Mouse (Mus musculus) lung, embryonic 15.5 days (tissue): ENCODE measurements around the gene Klc1. TPM values are rescaled to one million over a fixed set of nuclear protein-coding genes. Genes with fewer than 3 reads are reported as not detected.
"Not testable (repeated sequence)": the region's sequence is repeated elsewhere in the genome, so short reads cannot be mapped to it uniquely, and the experiment has no call there.

Experiments
- ATAC-seq: fragments of 200-750 bp; cut with Nextera tagmentation; 2 replicates; pipeline ENCODE4 v1.8.0; 2017; ENCODE audit warnings: moderate number of reproducible peaks, borderline replicate concordance; ENCODE audit not compliant: low FRiP score, low TSS enrichment; ENCODE audit errors: extremely low read depth
- H3K27ac ChIP-seq: fragments of 300-500 bp; sonication (generic); 2 replicates; pipeline ENCODE4 v1.5.1; 2015; ENCODE audit warnings: moderate library complexity, mild to moderate bottlenecking, inconsistent platforms
- H3K27me3 ChIP-seq: fragments of 300-500 bp; sonication (generic); 2 replicates; pipeline ENCODE4 v1.6.1; 2015; ENCODE audit warnings: inconsistent platforms
- H3K36me3 ChIP-seq: fragments of 300-500 bp; sonication (generic); 2 replicates; pipeline ENCODE4 v1.6.1; 2015; ENCODE audit warnings: inconsistent platforms
- H3K4me1 ChIP-seq: fragments of 300-500 bp; sonication (generic); 2 replicates; pipeline ENCODE4 v1.6.1; 2015; ENCODE audit warnings: inconsistent platforms
- H3K4me2 ChIP-seq: fragments of 300-500 bp; sonication (generic); 2 replicates; pipeline ENCODE4 v1.6.1; 2015; ENCODE audit warnings: inconsistent platforms, mild to moderate bottlenecking, moderate library complexity
- H3K4me3 ChIP-seq: fragments of 300-500 bp; sonication (generic); 2 replicates; pipeline ENCODE4 v1.5.1; 2015; ENCODE audit warnings: mild to moderate bottlenecking, inconsistent platforms
- H3K9ac ChIP-seq: fragments of 300-500 bp; sonication (generic); 2 replicates; pipeline ENCODE4 v1.6.1; 2015; ENCODE audit warnings: inconsistent platforms
- H3K9me3 ChIP-seq: fragments of 300-500 bp; sonication (generic); 2 replicates; pipeline ENCODE4 v1.6.1; 2016; ENCODE audit warnings: inconsistent platforms
- WGBS: fragments of 180-500 bp; shearing (Covaris S2); methylation state at CpG from one replicate; pipeline ENCODE4 v1.1.7; 2015; 5-methylcytosine and 5-hydroxymethylcytosine counted together
- polyA plus RNA-seq: library from polyadenylated mRNA; unstranded; fragments of >200 nt; fragmentation: Nextera tagmentation; extraction: Ambion mirVana; gene quantifications from 2 replicates; pipeline ENCODE4 v1.2.1, GENCODE M21; 2015

Klc1 gene
- polyA plus RNA-seq, 1 experiment from 2014 or later, result 95.9 TPM

DNA sequence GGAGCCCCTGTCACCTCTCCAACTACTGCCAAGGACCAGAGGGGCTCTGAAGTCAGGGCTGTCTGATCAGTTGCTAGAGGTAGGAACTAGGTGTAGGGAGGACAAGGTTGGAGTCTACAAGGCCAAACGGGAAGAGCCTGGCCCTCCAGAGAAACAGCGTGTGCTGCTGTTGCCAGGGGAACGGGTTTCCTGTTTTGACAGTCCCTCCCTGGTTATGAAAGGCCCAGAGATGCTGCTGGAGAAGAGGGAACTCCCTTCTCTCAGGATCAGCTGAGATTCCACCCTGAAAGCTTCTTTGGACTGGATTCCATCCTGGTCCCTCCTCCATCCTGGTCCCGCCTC, 32.6 kb upstream of the Klc1 start:
- Histone ChIP-seq H3K27ac (no peak overlapping the region), H3K4me3 (no peak overlapping the region)
- 51% methylated on average over 4 of the region's 4 CpGs for WGBS

DNA sequence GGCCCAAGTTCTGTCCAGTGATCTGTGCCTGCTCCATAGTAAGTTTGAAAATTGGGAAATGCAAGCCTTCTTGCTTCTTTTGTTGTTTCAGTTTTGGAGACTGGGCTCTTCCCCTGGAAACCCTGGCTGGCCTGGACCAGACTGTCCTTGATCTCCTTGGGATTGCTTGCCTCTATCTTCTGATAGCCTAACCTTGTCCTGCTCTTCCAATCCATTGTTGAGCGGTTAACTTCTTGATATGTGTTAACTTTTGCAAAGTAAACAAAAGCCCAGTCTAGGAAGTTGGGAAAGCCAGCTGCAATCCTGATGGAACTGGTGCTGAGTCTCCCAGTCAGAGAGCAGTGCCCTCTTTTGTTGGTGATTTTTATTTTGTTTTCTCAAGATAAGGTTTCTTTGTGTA, 30.7 kb upstream of the Klc1 start:
- Histone ChIP-seq H3K4me2 (no peak overlapping the region), H3K36me3 (peaks cover 27% of the 10 kb centered on the region), H3K4me3 (no peak overlapping the region), H3K27me3 (no peaks in the 10 kb centered on the region), H3K27ac (no peak overlapping the region), H3K4me1 (no peaks in the 10 kb centered on the region), H3K9ac (no peak overlapping the region), H3K9me3 (no peaks in the 10 kb centered on the region)
- ATAC-seq, result no peak
- WGBS, result 58% methylated on average over 1 of the region's 1 CpGs

More for the DNA sequence above, 32.6 kb upstream of the Klc1 start:
- H3K4me1 ChIP-seq, result no peaks in the 10 kb centered on the region
- no peaks in the 10 kb centered on the region for H3K9me3 ChIP-seq
- ATAC-seq, result no peak
- H3K4me2 ChIP-seq, result no peak overlapping the region
- peaks cover 20% of the 10 kb centered on the region; the same call in 1 of the 2 replicates for H3K36me3 ChIP-seq
- no peaks in the 10 kb centered on the region for H3K27me3 ChIP-seq
- H3K9ac ChIP-seq, result no peak overlapping the region

GRCm38 (mm10) chr12:111731822-111732807, 26.5 kb upstream of the Klc1 start:
- Histone ChIP-seq H3K9me3 (no peaks in the 10 kb centered on the region), H3K9ac (no peak overlapping the region), H3K4me1 (no peaks in the 10 kb centered on the region), H3K4me3 (no peak overlapping the region), H3K27ac (no peak overlapping the region), H3K36me3 (peaks cover 15% of the 10 kb centered on the region; the same call in 1 of the 2 replicates), H3K27me3 (no peaks in the 10 kb centered on the region), H3K4me2 (peak overlapping the region; percentile 25)
- ATAC-seq, result peak; percentile 87
- 28% methylated on average over 30 of the region's 30 CpGs for WGBS

DNA sequence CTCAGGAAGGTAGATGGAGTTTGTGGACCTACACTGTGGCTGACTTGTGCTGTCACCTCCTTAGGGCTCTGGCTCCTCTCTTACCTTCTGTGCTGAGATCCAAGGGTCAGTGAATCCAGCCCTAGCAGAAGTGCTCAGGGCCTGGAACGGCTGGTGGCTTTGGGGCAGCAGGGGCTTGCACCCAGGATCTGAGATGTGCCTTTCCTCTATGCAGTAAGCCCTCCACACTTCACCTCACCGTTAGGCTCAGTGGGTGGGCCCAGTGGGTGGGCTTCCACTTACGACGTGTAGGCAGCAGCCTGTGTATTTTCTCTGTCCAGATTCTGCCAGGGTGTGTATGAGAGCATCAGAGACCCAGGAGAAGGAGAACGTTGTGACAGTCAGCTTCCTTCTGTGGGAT, 25.7 kb upstream of the Klc1 start:
- Histone ChIP-seq H3K27me3 (no peaks in the 10 kb centered on the region), H3K9me3 (no peaks in the 10 kb centered on the region), H3K4me2 (no peak overlapping the region), H3K4me3 (no peak overlapping the region), H3K4me1 (no peaks in the 10 kb centered on the region), H3K9ac (no peak overlapping the region), H3K27ac (no peak overlapping the region), H3K36me3 (peaks cover 12% of the 10 kb centered on the region; the same call in 1 of the 2 replicates)
- WGBS, result 53% methylated on average over 5 of the region's 5 CpGs
- ATAC-seq, result 0 out of 2 replicates have a peak, but pooled peaks have one; percentile 20

GRCm38 (mm10) chr12:111734912-111735311, 23.7 kb upstream of the Klc1 start:
- Histone ChIP-seq H3K4me3 (no peak overlapping the region), H3K36me3 (peaks cover 7% of the 10 kb centered on the region; the same call in 1 of the 2 replicates), H3K27ac (no peak overlapping the region), H3K4me2 (no peak overlapping the region), H3K9ac (no peak overlapping the region), H3K27me3 (no peaks in the 10 kb centered on the region), H3K4me1 (no peaks in the 10 kb centered on the region), H3K9me3 (no peaks in the 10 kb centered on the region)
- 79% methylated on average over 3 of the region's 3 CpGs for WGBS
- ATAC-seq, result no peak

DNA sequence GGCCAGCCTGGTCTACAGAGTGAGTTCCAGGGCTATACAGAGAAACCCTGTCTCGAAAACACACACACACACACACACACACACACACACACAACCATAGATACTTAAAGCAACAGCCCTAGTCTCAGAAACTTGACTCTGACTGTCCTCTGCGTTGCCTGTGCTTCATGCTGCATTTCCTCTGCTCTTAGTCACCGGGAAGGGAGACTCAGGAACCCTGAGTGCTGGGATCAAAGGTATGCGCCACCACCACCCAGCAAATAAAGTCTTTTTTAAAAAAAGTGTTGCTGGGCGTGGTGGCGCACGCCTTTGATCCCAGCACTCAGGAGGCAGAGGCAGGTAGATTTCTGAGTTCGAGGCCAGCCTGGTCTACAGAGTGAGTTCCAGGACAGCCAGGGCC, 22.0 kb upstream of the Klc1 start:
- H3K27me3 ChIP-seq, H3K36me3 ChIP-seq, H3K4me3 ChIP-seq, H3K4me2 ChIP-seq, ATAC-seq, H3K4me1 ChIP-seq, H3K9me3 ChIP-seq, H3K27ac ChIP-seq, H3K9ac ChIP-seq: not testable (repeated sequence)
- 82% methylated on average over 8 of the region's 8 CpGs for WGBS

DNA sequence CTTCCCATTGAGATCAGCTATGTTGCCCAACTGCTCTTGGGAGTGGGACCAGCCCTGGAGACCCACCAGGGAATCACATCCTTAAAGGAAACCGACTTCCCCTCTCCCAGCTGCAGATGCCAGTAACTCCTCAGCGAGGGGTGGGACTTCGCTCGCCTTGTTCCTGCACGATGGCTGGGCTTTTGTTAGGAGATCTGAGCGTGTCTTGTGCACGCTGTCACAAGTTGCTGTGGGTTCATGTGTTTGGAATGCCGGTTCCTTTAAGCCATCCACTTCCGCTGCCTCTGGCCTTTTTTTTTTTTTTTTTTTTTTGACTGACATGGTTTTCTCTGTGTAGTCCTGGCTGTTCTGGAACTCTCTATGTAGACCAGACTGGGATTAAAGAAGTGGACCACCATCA, 21.3 kb upstream of the Klc1 start:
- no peak for ATAC-seq

DNA sequence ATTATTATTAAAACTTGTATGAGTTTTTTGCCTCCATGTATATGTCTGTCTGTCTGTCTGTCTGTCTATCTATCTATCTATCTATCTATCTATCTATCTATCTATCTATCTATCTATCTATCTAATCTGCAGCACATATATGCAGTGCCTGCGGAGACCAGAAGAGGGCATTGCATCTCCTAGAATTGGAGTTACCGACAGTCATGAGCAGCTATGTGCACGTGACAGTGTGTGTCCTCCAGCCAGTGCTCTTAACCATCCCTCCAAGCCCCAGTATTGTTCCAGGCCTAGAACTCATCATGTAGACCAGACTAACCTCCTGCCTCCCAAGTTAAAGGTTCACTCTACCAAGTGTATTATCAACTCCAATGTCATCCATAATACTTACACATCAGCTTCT, 19.9 kb upstream of the Klc1 start:
- ATAC-seq, result no peak
- H3K4me2 ChIP-seq, result no peak overlapping the region
- H3K36me3 ChIP-seq, result no peaks in the 10 kb centered on the region
- peaks cover 7% of the 10 kb centered on the region for H3K4me1 ChIP-seq
- 18% methylated on average over 3 of the region's 3 CpGs for WGBS
- no peak overlapping the region for H3K4me3 ChIP-seq
- no peaks in the 10 kb centered on the region for H3K27me3 ChIP-seq
- no peak overlapping the region for H3K9ac ChIP-seq
- H3K27ac ChIP-seq, result no peak overlapping the region
- H3K9me3 ChIP-seq, result no peaks in the 10 kb centered on the region

More for the DNA sequence above, 21.3 kb upstream of the Klc1 start:
- Histone ChIP-seq H3K36me3 (no peaks in the 10 kb centered on the region), H3K4me2 (no peak overlapping the region), H3K4me1 (no peaks in the 10 kb centered on the region), H3K27ac (0 out of 2 replicates have a peak overlapping the region, but pooled peaks have one; percentile 6), H3K27me3 (no peaks in the 10 kb centered on the region), H3K4me3 (no peak overlapping the region), H3K9ac (no peak overlapping the region), H3K9me3 (no peaks in the 10 kb centered on the region)
- WGBS, result 51% methylated on average over 9 of the region's 9 CpGs

- Histone ChIP-seq H3K36me3 (no peaks in the 10 kb centered on the region), H3K4me1 (peaks cover 21% of the 10 kb centered on the region)
Observed at GRCm38 (mm10) chr12:111741338-111741737, 17.3 kb upstream of the Klc1 start.

GRCm38 (mm10) chr12:111743419-111743818, 15.2 kb upstream of the Klc1 start:
- WGBS, result 37% methylated on average over 2 of the region's 2 CpGs
- Histone ChIP-seq H3K9ac (no peak overlapping the region), H3K4me1 (peaks cover 24% of the 10 kb centered on the region), H3K27ac (peak overlapping the region; percentile 67), H3K4me3 (no peak overlapping the region), H3K27me3 (no peaks in the 10 kb centered on the region), H3K36me3 (no peaks in the 10 kb centered on the region), H3K4me2 (no peak overlapping the region), H3K9me3 (no peaks in the 10 kb centered on the region)
- peak; percentile 78 for ATAC-seq

More at GRCm38 (mm10) chr12:111741338-111741737, 17.3 kb upstream of the Klc1 start:
- no peaks in the 10 kb centered on the region for H3K9me3 ChIP-seq
- no peak overlapping the region for H3K4me2 ChIP-seq
- H3K4me3 ChIP-seq, result no peak overlapping the region
- H3K9ac ChIP-seq, result no peak overlapping the region
- WGBS, result 76% methylated on average over 8 of the region's 8 CpGs
- no peaks in the 10 kb centered on the region for H3K27me3 ChIP-seq
- no peak overlapping the region for H3K27ac ChIP-seq
- no peak for ATAC-seq

DNA sequence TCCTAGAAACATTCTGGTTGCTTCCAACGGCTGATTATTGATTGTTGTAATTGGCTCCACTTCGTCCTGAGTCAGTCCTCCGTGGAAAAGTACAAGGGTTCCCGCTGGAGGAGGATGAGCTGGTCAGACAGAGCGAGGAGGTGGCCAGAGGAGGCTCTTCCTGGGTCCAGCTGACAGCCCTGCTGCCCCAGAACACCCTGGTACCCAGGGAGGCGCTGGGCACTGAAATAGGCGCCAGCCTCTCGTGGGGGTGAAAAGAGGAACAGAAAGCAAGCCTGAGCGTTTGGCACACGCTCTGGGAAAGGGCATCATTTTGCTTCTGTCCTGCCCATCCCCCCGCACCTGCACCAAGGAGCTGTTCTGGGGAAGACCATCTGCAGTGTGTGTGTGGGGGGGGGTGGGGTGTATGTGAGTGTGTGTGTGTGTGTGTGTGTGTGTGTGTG, 14.6 kb upstream of the Klc1 start:
- H3K36me3 ChIP-seq, result no peaks in the 10 kb centered on the region
- WGBS, result 72% methylated on average over 11 of the region's 11 CpGs
- H3K27ac ChIP-seq, result peak overlapping the region; percentile 67
- ATAC-seq, result no peak
- no peaks in the 10 kb centered on the region for H3K27me3 ChIP-seq
- H3K9ac ChIP-seq, result no peak overlapping the region
- no peaks in the 10 kb centered on the region for H3K9me3 ChIP-seq
- H3K4me1 ChIP-seq, result peaks cover 24% of the 10 kb centered on the region
- H3K4me3 ChIP-seq, result no peak overlapping the region
- no peak overlapping the region for H3K4me2 ChIP-seq

DNA sequence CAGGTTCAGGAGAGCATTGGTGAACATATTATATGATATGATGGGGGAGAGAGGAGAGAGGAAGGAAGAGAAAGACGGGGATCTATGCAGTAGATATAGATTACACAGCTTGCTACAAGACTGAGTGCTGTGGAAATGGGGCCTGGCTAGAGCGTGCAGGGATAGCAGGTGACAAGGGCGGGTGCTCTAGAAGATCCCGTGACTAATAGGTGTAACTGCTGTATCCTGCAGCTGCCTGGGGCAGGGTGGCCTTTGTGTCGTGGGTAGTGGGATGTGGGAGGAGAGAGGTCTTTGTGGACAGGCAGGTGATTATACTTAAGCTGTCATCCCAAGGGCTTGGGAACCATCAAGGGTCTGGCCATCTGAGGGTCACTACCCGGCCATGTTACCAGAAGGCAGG, 13.4 kb upstream of the Klc1 start:
- WGBS, result 72% methylated on average over 6 of the region's 6 CpGs

More for the DNA sequence above, 13.4 kb upstream of the Klc1 start:
- ATAC-seq, result no peak
- H3K36me3 ChIP-seq, result no peaks in the 10 kb centered on the region
- no peaks in the 10 kb centered on the region for H3K9me3 ChIP-seq
- H3K4me2 ChIP-seq, result no peak overlapping the region
- no peaks in the 10 kb centered on the region for H3K27me3 ChIP-seq
- peaks cover 24% of the 10 kb centered on the region for H3K4me1 ChIP-seq
- H3K27ac ChIP-seq, result no peak overlapping the region
- H3K9ac ChIP-seq, result no peak overlapping the region
- H3K4me3 ChIP-seq, result no peak overlapping the region
